Comparison of ENCODE assay signal across 23 mouse cellular contexts in genomic region chr17:88574811-88575210, GRCm38 (mm10). TPM values are rescaled to one million over a fixed set of nuclear protein-coding genes. Genes with fewer than 3 reads are reported as not detected.
DNase-seq lines count a peak whose midpoint lies in the region; ATAC-seq lines count a peak whose summit lies in the region.
"Had no signal": no experiment of that assay in that cellular context is flagged by ENCODE, and none has a peak within 500 bp of the region (broad histone marks: within the 10 kb centered on the region; RNA-seq: fewer than 3 reads in every experiment).

No protein-coding gene starts in this region.

- DNase-seq in CD4-positive, CD25-positive, alpha-beta regulatory T cell, adult 2 months (ENCODE audit: low read depth, low spot score): peak; percentile 24
- DNase-seq in CD4-positive helper T cell, adult 2 months (ENCODE audit: low read depth, low spot score): peak; percentile 17
- peak; percentile 52 for DNase-seq in thymus, postnatal 14 days
- DNase-seq in forebrain, embryonic 14.5 days (ENCODE audit: low spot score): no peak
- no peak for DNase-seq in spleen, adult 12 weeks (ENCODE audit: low spot score)
- DNase-seq: adrenal gland, postnatal 10 days; adrenal gland, postnatal 36 days; cerebellum, adult 18-20 months; cerebellum, adult 9-10 months; cerebellum, postnatal 14 days; gastrocnemius, postnatal 25 days; heart, adult 18-20 months; heart, postnatal 10 days; heart, postnatal 36 days had no signal

- ATAC-seq in CD4-positive, CD25-positive, alpha-beta regulatory T cell, adult 4 months: no peak
- ATAC-seq in forebrain, embryonic 14.5 days: no peak
- ATAC-seq: activated CD4-positive, CD25-positive, alpha-beta regulatory T cell, adult 4 months; forebrain, embryonic 15.5 days; hindbrain, postnatal 0 days had no signal

- peaks cover 69% of the 10 kb centered on the region for H3K36me3 ChIP-seq in forebrain, embryonic 14.5 days (ENCODE audit: control insufficient read depth, insufficient read depth, low read length)

- no peaks in the 10 kb centered on the region for H3K9me3 ChIP-seq in forebrain, embryonic 14.5 days (replicated peaks; ENCODE audit: control insufficient read depth, low read length)
- H3K9me3 ChIP-seq: forebrain, embryonic 10.5 days; forebrain, embryonic 15.5 days; heart, embryonic 12.5 days; heart, embryonic 15.5 days; hindbrain, embryonic 13.5 days had no signal

- no peaks in the 10 kb centered on the region for H3K4me1 ChIP-seq in forebrain, embryonic 14.5 days (ENCODE audit: control insufficient read depth, insufficient read depth, low read length)
- H3K4me1 ChIP-seq: heart, embryonic 12.5 days; heart, embryonic 15.5 days had no signal

- H3K27me3 ChIP-seq in forebrain, embryonic 14.5 days (replicated peaks; ENCODE audit: control insufficient read depth, insufficient read depth, low read length): no peaks in the 10 kb centered on the region
- H3K27me3 ChIP-seq: forebrain, embryonic 15.5 days; heart, embryonic 12.5 days; heart, embryonic 15.5 days; hindbrain, embryonic 13.5 days had no signal

- H3K27ac ChIP-seq in forebrain, embryonic 14.5 days (ENCODE audit: low read depth, low read length): no peak overlapping the region
- H3K27ac ChIP-seq: forebrain, embryonic 10.5 days; forebrain, embryonic 15.5 days; heart, embryonic 15.5 days; hindbrain, embryonic 10.5 days; hindbrain, embryonic 13.5 days; hindbrain, postnatal 0 days had no signal

- no peak overlapping the region for H3K4me2 ChIP-seq in forebrain, embryonic 14.5 days (ENCODE audit: low read length)
- H3K4me2 ChIP-seq: forebrain, embryonic 15.5 days; heart, embryonic 12.5 days; heart, embryonic 15.5 days; hindbrain, embryonic 13.5 days had no signal

- no peak overlapping the region for H3K4me3 ChIP-seq in forebrain, embryonic 14.5 days (ENCODE audit: low read depth, low read length)
- H3K4me3 ChIP-seq: forebrain, embryonic 10.5 days; forebrain, embryonic 15.5 days; heart, embryonic 12.5 days; heart, embryonic 15.5 days; hindbrain, embryonic 10.5 days; hindbrain, embryonic 13.5 days had no signal

- 65% methylated on average over 5 of the region's 5 CpGs for WGBS in forebrain, embryonic 14.5 days

- no peak overlapping the region for H3K9ac ChIP-seq in forebrain, embryonic 14.5 days (ENCODE audit: low read length)
- H3K9ac ChIP-seq: forebrain, embryonic 15.5 days; heart, embryonic 12.5 days; heart, embryonic 15.5 days; hindbrain, embryonic 13.5 days had no signal

RNA-seq across cellular contexts. Expression of gene Ston1, which starts 22.7 kb away (rescaled TPM):
- polyA plus RNA-seq in CD4-positive, CD25-positive, alpha-beta regulatory T cell, adult 4 months (2017; shearing (Covaris generic)): 1 to 10 TPM; 2.1 to 2.9 TPM
- polyA plus RNA-seq in forebrain, embryonic 14.5 days (2014; fragmentation: Nextera tagmentation; extraction: Ambion mirVana): 2.4 and 2.8 TPM in 2 replicates

RNA-seq across cellular contexts. Expression of gene Ppp1r21, which starts 44.9 kb away (rescaled TPM):
- 10 to 100 TPM; 26.4 to 39.4 TPM for polyA plus RNA-seq in CD4-positive, CD25-positive, alpha-beta regulatory T cell, adult 4 months (2017; shearing (Covaris generic))
- polyA plus RNA-seq in forebrain, embryonic 14.5 days (2014; fragmentation: Nextera tagmentation; extraction: Ambion mirVana): 33.3 and 34.7 TPM in 2 replicates

Comparison
In these comparisons a context has a peak if more than half of its experiments do, and no peak if none do; other contexts are left out.
1. DNase-seq: peak in CD4-positive, CD25-positive, alpha-beta regulatory T cell, adult 2 months (single experiment), CD4-positive helper T cell, adult 2 months (single experiment) and thymus, postnatal 14 days (single experiment); none in forebrain, embryonic 14.5 days (single experiment) and spleen, adult 12 weeks (single experiment).